Mouse (Mus musculus): ENCODE measurements around the gene Ctnnd1. TPM values are rescaled to one million over a fixed set of nuclear protein-coding genes. Genes with fewer than 3 reads are reported as not detected.

The Ctnnd1 gene
- polyA plus RNA-seq, 1 experiment from 2014 or later: 43.3 TPM

GRCm38 (mm10) chr2:84638428-84639220 is 11.9 kb downstream of the Ctnnd1 start:
- 0 out of 2 replicates have a peak, but pooled peaks cover 6% of the 10 kb centered on the region for H3K36me3 ChIP-seq (replicated peaks)
- WGBS: 69% methylated on average over 5 of the region's 5 CpGs
- no peak overlapping the region for H3K4me3 ChIP-seq
- no peak for DNase-seq (ENCODE audit: low spot score)
- no peaks in the 10 kb centered on the region for H3K9me3 ChIP-seq
- H3K4me1 ChIP-seq: peaks cover 56% of the 10 kb centered on the region
- no peaks in the 10 kb centered on the region for H3K27me3 ChIP-seq (replicated peaks; ENCODE audit: low read depth, poor library complexity, severe bottlenecking)
- no peak overlapping the region for H3K27ac ChIP-seq (replicated peaks)

- H3K4me1 ChIP-seq: peaks cover 66% of the 10 kb centered on the region
- peak; percentile 32 for DNase-seq (ENCODE audit: low spot score)
- no peaks in the 10 kb centered on the region for H3K27me3 ChIP-seq (replicated peaks; ENCODE audit: low read depth, poor library complexity, severe bottlenecking)
- H3K4me3 ChIP-seq: no peak overlapping the region
- WGBS: 35% methylated on average over 7 of the region's 7 CpGs
- no peaks in the 10 kb centered on the region for H3K9me3 ChIP-seq
- H3K27ac ChIP-seq (replicated peaks): peak overlapping the region; percentile 55; the same call in 1 of the 2 replicates
- H3K36me3 ChIP-seq (replicated peaks): 0 out of 2 replicates have a peak, but pooled peaks cover 6% of the 10 kb centered on the region
Measured at GRCm38 (mm10) chr2:84637452-84638165, 13.0 kb downstream of the Ctnnd1 start.

GRCm38 (mm10) chr2:84636231-84636741 is 14.3 kb downstream of the Ctnnd1 start:
- Histone ChIP-seq H3K36me3 (replicated peaks) (no peaks in the 10 kb centered on the region), H3K4me3 (peak overlapping the region; percentile 39), H3K27me3 (replicated peaks; ENCODE audit: low read depth, poor library complexity, severe bottlenecking) (no peaks in the 10 kb centered on the region), H3K4me1 (peaks cover 68% of the 10 kb centered on the region), H3K27ac (replicated peaks) (peak overlapping the region; percentile 82), H3K9me3 (no peaks in the 10 kb centered on the region)
- 21% methylated on average over 8 of the region's 8 CpGs for WGBS
- DNase-seq (ENCODE audit: low spot score): peak; percentile 33

GRCm38 (mm10) chr2:84635611-84636010 is 15.0 kb downstream of the Ctnnd1 start:
- peak; percentile 73 for DNase-seq (ENCODE audit: low spot score)
- Histone ChIP-seq H3K4me3 (peak overlapping the region; percentile 39), H3K36me3 (replicated peaks) (0 out of 2 replicates have a peak, but pooled peaks cover under 1% of the 10 kb centered on the region), H3K4me1 (peaks cover 68% of the 10 kb centered on the region), H3K27ac (replicated peaks) (peak overlapping the region; percentile 82), H3K9me3 (no peaks in the 10 kb centered on the region), H3K27me3 (replicated peaks; ENCODE audit: low read depth, poor library complexity, severe bottlenecking) (no peaks in the 10 kb centered on the region)
- 3% methylated on average over 2 of the region's 2 CpGs for WGBS

GRCm38 (mm10) chr2:84634934-84635482 is 15.6 kb downstream of the Ctnnd1 start:
- DNase-seq (ENCODE audit: low spot score): peak; percentile 40
- Histone ChIP-seq H3K27ac (replicated peaks) (peak overlapping the region; percentile 82), H3K27me3 (replicated peaks; ENCODE audit: low read depth, poor library complexity, severe bottlenecking) (no peaks in the 10 kb centered on the region), H3K36me3 (replicated peaks) (0 out of 2 replicates have a peak, but pooled peaks cover 2% of the 10 kb centered on the region), H3K4me3 (peak overlapping the region; percentile 39; the same call in 1 of the 2 replicates), H3K4me1 (peaks cover 68% of the 10 kb centered on the region), H3K9me3 (no peaks in the 10 kb centered on the region)
- WGBS: 11% methylated on average over 4 of the region's 4 CpGs

GRCm38 (mm10) chr2:84634006-84634405 is 16.6 kb downstream of the Ctnnd1 start:
- WGBS: 78% methylated on average over 4 of the region's 4 CpGs
- DNase-seq (ENCODE audit: low spot score): no peak
- H3K9me3 ChIP-seq: no peaks in the 10 kb centered on the region
- no peak overlapping the region for H3K4me3 ChIP-seq
- no peaks in the 10 kb centered on the region for H3K27me3 ChIP-seq (replicated peaks; ENCODE audit: low read depth, poor library complexity, severe bottlenecking)
- H3K36me3 ChIP-seq (replicated peaks): 0 out of 2 replicates have a peak, but pooled peaks cover 7% of the 10 kb centered on the region
- peak overlapping the region; percentile 82 for H3K27ac ChIP-seq (replicated peaks)
- peaks cover 66% of the 10 kb centered on the region for H3K4me1 ChIP-seq

GRCm38 (mm10) chr2:84632999-84633398 is 17.6 kb downstream of the Ctnnd1 start:
- WGBS: 4% methylated on average over 3 of the region's 3 CpGs
- Histone ChIP-seq H3K27ac (replicated peaks) (peak overlapping the region; percentile 67), H3K4me3 (peak overlapping the region; percentile 21; the same call in 1 of the 2 replicates)

GRCm38 (mm10) chr2:84632001-84632400 is 18.6 kb downstream of the Ctnnd1 start:
- 90% methylated on average over 1 of the region's 1 CpGs for WGBS
- no peak for DNase-seq (ENCODE audit: low spot score)
- Histone ChIP-seq H3K4me1 (peaks cover 51% of the 10 kb centered on the region), H3K9me3 (no peaks in the 10 kb centered on the region), H3K27me3 (replicated peaks; ENCODE audit: low read depth, poor library complexity, severe bottlenecking) (no peaks in the 10 kb centered on the region), H3K4me3 (no peak overlapping the region), H3K27ac (replicated peaks) (no peak overlapping the region; the same call in 1 of the 2 replicates), H3K36me3 (replicated peaks) (0 out of 2 replicates have a peak, but pooled peaks cover 12% of the 10 kb centered on the region)

More at GRCm38 (mm10) chr2:84632999-84633398, 17.6 kb downstream of the Ctnnd1 start:
- H3K4me1 ChIP-seq: peaks cover 56% of the 10 kb centered on the region
- 0 out of 2 replicates have a peak, but pooled peaks cover 12% of the 10 kb centered on the region for H3K36me3 ChIP-seq (replicated peaks)
- peak; percentile 31 for DNase-seq (ENCODE audit: low spot score)
- no peaks in the 10 kb centered on the region for H3K27me3 ChIP-seq (replicated peaks; ENCODE audit: low read depth, poor library complexity, severe bottlenecking)
- H3K9me3 ChIP-seq: no peaks in the 10 kb centered on the region

GRCm38 (mm10) chr2:84627036-84627435 is 23.5 kb downstream of the Ctnnd1 start:
- Histone ChIP-seq H3K4me1 (peaks cover 11% of the 10 kb centered on the region), H3K27me3 (replicated peaks; ENCODE audit: low read depth, poor library complexity, severe bottlenecking) (no peaks in the 10 kb centered on the region), H3K36me3 (replicated peaks) (peaks cover 39% of the 10 kb centered on the region), H3K27ac (replicated peaks) (no peak overlapping the region), H3K9me3 (no peaks in the 10 kb centered on the region), H3K4me3 (no peak overlapping the region)
- WGBS: 68% methylated on average over 3 of the region's 3 CpGs
- no peak for DNase-seq (ENCODE audit: low spot score)

GRCm38 (mm10) chr2:84626366-84626975 is 24.1 kb downstream of the Ctnnd1 start:
- no peak for DNase-seq (ENCODE audit: low spot score)
- Histone ChIP-seq H3K9me3 (no peaks in the 10 kb centered on the region), H3K27ac (replicated peaks) (no peak overlapping the region), H3K4me3 (no peak overlapping the region), H3K4me1 (peaks cover 11% of the 10 kb centered on the region), H3K36me3 (replicated peaks) (peaks cover 44% of the 10 kb centered on the region), H3K27me3 (replicated peaks; ENCODE audit: low read depth, poor library complexity, severe bottlenecking) (no peaks in the 10 kb centered on the region)
- WGBS: 84% methylated on average over 7 of the region's 7 CpGs

- 93% methylated on average over 17 of the region's 17 CpGs for WGBS
- H3K4me1 ChIP-seq: peaks cover 11% of the 10 kb centered on the region
- no peak overlapping the region for H3K4me3 ChIP-seq
- no peaks in the 10 kb centered on the region for H3K9me3 ChIP-seq
- no peak for DNase-seq (ENCODE audit: low spot score)
- H3K36me3 ChIP-seq (replicated peaks): peaks cover 61% of the 10 kb centered on the region
- no peak overlapping the region for H3K27ac ChIP-seq (replicated peaks)
- no peaks in the 10 kb centered on the region for H3K27me3 ChIP-seq (replicated peaks; ENCODE audit: low read depth, poor library complexity, severe bottlenecking)
Measured at GRCm38 (mm10) chr2:84624201-84624600, 26.4 kb downstream of the Ctnnd1 start.
